Mouse (Mus musculus) lung, postnatal 0 days (tissue): ENCODE measurements around the gene Crebzf.

Experiments
- CTCF ChIP-seq: IDR thresholded peaks from 2 replicates; pipeline ENCODE4 v1.5.1; 2016; ENCODE audit warnings: antibody characterized with exemption, mild to moderate bottlenecking
- EP300 ChIP-seq: IDR thresholded peaks from 2 replicates; pipeline ENCODE4 v1.6.1; 2016; ENCODE audit warnings: antibody characterized with exemption, mild to moderate bottlenecking, control low read depth

- TF ChIP-seq EP300 (no peak), CTCF (peak; percentile 65)
Measured at GRCm38 (mm10) chr7:90456845-90457468, 14.4 kb downstream of the Crebzf start, which contains the start of gene Tmem126a.
